Mouse (Mus musculus): ENCODE data around the gene Thumpd3. TPM values are rescaled to one million over a fixed set of nuclear protein-coding genes. Genes with fewer than 3 reads are reported as not detected.
A peak's percentile ranks its signal among the peaks of the same experiment; 100 is the strongest.

Gene Thumpd3
- polyA plus RNA-seq, 1 experiment from 2014 or later: 56.2 TPM

DNA sequence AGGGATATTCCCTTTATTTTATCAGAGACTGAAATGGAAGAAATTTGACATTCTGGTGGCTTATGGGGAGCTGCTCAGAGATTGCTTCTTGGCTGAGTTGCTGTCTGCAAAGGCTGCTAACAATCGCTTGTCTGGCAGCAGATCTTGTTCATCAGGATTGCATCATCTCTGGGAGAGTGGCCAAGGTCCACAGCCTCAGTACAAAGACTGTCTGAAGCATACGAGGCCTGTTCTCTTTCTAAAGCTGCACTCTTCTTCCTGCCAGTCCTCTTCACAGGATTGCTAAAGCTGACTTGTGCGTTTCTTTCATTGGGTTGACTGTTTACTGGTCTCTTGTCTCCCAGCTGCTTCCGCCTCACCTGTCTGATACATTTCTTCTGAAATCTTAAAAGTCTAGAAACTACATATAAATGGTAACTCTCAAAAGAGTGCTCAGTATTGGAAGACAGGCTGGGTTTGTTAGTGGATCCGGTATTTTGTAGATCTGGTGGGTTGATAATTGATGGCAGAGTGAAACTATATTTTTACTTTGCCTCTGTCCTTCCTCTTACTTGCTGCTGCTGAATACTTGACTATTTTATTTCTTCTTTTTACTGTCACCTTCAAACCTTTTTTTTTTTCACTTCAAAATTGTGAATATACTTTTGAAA, 53.7 kb downstream of the Thumpd3 start:
- ATAC-seq (replicated peaks): peak; percentile 77
- Histone ChIP-seq H3K4me1 (peaks cover 6% of the 10 kb centered on the region; the same call in 1 of the 2 replicates), H3K27ac (peak overlapping the region; percentile 73), H3K9me3 (no peaks in the 10 kb centered on the region), H3K36me3 (replicated peaks) (no peaks in the 10 kb centered on the region), H3K4me3 (no peak overlapping the region), H3K27me3 (replicated peaks) (no peaks in the 10 kb centered on the region), H3K4me2 (0 out of 2 replicates have a peak overlapping the region, but pooled peaks have one; percentile 0), H3K9ac (no peak overlapping the region)
- WGBS: 33% methylated on average over 5 of the region's 5 CpGs

DNA sequence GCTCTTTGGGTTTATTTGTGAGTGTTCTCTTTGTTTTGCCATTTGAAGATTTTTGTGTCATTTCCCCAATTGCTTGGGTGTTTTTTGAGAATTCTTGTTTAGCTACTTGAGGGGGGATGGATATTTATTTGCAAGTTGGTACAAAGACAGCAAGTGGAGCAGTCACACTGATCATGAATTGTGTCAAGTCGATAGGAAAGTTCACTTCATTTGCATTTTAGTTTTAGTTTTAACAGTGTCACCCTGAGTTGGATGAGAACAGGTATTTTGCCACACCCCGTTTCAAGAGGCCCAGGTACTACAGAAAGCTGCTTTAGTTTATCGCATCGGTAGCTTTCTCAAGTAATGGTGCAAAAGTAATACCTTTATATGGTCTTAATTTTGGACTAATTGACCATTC, 56.5 kb downstream of the Thumpd3 start:
- no peaks in the 10 kb centered on the region for H3K27me3 ChIP-seq (replicated peaks)
- no peak overlapping the region for H3K27ac ChIP-seq
- H3K9ac ChIP-seq: no peak overlapping the region
- no peak overlapping the region for H3K4me2 ChIP-seq
- ATAC-seq (replicated peaks): no peak
- WGBS: 85% methylated on average over 4 of the region's 4 CpGs
- peaks cover 6% of the 10 kb centered on the region; the same call in 1 of the 2 replicates for H3K4me1 ChIP-seq
- H3K36me3 ChIP-seq (replicated peaks): no peaks in the 10 kb centered on the region; the same call in 1 of the 2 replicates
- H3K4me3 ChIP-seq: no peak overlapping the region
- H3K9me3 ChIP-seq: no peaks in the 10 kb centered on the region

DNA sequence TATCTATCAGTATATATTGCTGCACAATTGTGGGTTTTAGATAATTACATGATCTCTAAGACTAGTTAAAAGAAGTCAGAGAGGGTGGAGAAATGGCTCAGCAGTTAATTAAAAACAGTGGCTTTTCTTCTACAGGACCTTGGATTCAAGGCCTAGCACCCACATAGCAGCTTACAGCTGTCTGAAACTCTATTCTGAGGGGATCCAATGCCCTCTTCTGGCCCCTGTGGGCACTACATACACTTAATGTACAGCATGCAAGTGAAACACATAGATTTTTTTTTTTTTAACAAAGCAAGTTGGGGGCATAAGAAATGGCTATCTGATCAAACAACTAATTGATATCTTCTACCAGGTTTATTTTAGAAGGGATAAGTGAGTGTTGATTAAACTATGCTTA, 57.7 kb downstream of the Thumpd3 start:
- H3K27ac ChIP-seq: no peak overlapping the region
- H3K9ac ChIP-seq: no peak overlapping the region
- H3K4me2 ChIP-seq: no peak overlapping the region
- no peak for ATAC-seq (replicated peaks)
- H3K4me3 ChIP-seq: no peak overlapping the region
- peaks cover 6% of the 10 kb centered on the region; the same call in 1 of the 2 replicates for H3K4me1 ChIP-seq
- no peaks in the 10 kb centered on the region; the same call in 1 of the 2 replicates for H3K36me3 ChIP-seq (replicated peaks)
- H3K9me3 ChIP-seq: no peaks in the 10 kb centered on the region
- no peaks in the 10 kb centered on the region for H3K27me3 ChIP-seq (replicated peaks)

DNA sequence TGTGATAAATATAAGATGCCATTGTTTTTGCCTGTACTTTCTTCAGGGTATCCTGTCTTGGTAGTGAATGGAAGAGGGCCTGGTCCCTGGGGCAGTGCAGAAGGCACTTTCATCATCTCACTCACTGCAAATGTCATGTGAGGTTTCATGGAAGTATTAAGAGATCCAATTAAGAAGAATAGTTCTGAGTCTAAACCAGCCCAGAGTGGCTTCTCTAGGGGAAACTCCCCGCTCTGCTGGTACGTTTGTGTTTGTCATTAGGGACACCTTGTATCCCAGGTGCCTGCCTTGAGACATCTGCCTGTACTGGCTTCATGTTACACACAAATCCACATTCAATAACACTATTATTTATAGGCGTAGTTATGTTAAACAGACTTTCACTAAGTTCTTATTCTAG, 63.4 kb downstream of the Thumpd3 start:
- no peak overlapping the region for H3K4me3 ChIP-seq
- H3K4me1 ChIP-seq: no peaks in the 10 kb centered on the region
- 80% methylated on average over 3 of the region's 3 CpGs for whole genome bisulfite sequencing
- no peak overlapping the region for H3K27ac ChIP-seq
- H3K9me3 ChIP-seq: no peaks in the 10 kb centered on the region
- H3K4me2 ChIP-seq: no peak overlapping the region
- H3K27me3 ChIP-seq (replicated peaks): no peaks in the 10 kb centered on the region
- H3K9ac ChIP-seq: no peak overlapping the region
- ATAC-seq (replicated peaks): no peak
- H3K36me3 ChIP-seq (replicated peaks): peaks cover 23% of the 10 kb centered on the region

DNA sequence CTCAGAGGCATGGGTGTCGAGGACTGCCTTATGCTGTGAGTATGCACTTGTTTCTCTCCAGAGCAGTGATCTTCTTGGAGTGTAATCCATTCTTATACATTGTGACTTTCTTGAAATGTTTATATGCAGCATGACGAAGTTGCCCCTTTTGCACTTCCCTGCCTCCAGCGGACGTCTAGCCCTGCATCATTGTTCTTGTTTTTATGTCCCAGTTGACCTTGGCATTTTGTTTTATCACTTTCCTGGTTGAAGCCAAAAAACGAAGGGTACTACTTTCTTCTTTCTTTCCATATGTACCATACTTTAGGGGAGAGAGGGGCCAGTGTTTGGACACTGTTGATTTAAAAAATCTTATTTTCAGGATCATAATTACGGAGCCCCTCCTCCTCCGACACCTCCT, 63.9 kb downstream of the Thumpd3 start:
- Histone ChIP-seq H3K36me3 (replicated peaks) (peaks cover 28% of the 10 kb centered on the region), H3K9ac (no peak overlapping the region), H3K4me1 (no peaks in the 10 kb centered on the region), H3K4me2 (no peak overlapping the region), H3K9me3 (no peaks in the 10 kb centered on the region), H3K4me3 (no peak overlapping the region), H3K27ac (no peak overlapping the region), H3K27me3 (replicated peaks) (no peaks in the 10 kb centered on the region)
- 91% methylated on average over 7 of the region's 7 CpGs for WGBS
- ATAC-seq (replicated peaks): no peak

Other genes with a start within 250 kb of the Thumpd3 start
- gene Srgap3, start 99.0 kb upstream of the Thumpd3 start, polyA plus RNA-seq (2015; fragmentation: Nextera tagmentation; extraction: Ambion mirVana): 39.7 and 44.6 TPM in 2 replicates
- 46.8 and 47.1 TPM in 2 replicates for gene Setd5, start 31.1 kb downstream of the Thumpd3 start, polyA plus RNA-seq (2015; fragmentation: Nextera tagmentation; extraction: Ambion mirVana)
- 75.6 and 80.7 TPM in 2 replicates for gene Lhfpl4, start 149.2 kb downstream of the Thumpd3 start, polyA plus RNA-seq (2015; fragmentation: Nextera tagmentation; extraction: Ambion mirVana)
- 40.1 and 40.4 TPM in 2 replicates for gene Mtmr14, start 191.6 kb downstream of the Thumpd3 start, polyA plus RNA-seq (2015; fragmentation: Nextera tagmentation; extraction: Ambion mirVana)
- 2.0 and 2.3 TPM in 2 replicates for gene Cpne9, start 236.1 kb downstream of the Thumpd3 start, polyA plus RNA-seq (2015; fragmentation: Nextera tagmentation; extraction: Ambion mirVana)

All from midbrain, embryonic 15.5 days (tissue).